7 mouse cellular contexts compared by ENCODE assay signal in the genomic region with DNA sequence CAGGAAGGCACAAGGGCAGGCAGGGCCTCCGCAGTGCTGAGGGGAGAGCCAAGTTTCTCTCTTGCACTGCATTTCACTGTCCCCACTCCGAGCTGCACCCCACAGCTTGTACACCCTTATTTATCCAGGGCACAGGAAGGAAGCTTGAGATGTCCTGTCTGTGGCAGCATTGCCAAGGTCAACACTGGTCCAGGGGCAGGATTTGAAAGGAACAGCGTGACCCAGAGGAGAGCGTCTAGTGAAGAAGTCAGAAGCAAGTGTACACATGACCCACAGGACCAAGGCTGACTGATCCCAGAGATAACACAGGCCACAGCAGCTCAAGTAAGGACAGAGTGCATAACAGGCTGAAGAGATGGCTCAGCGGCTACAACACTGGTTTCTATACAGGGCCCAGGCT. TPM values are rescaled to one million over a fixed set of nuclear protein-coding genes. Genes with fewer than 3 reads are reported as not detected.
DNase-seq lines count a peak whose midpoint lies in the region; ATAC-seq lines count a peak whose summit lies in the region.

No protein-coding gene starts in this region.

- peaks cover 66% of the 10 kb centered on the region for H3K36me3 ChIP-seq in kidney, embryonic 15.5 days

- DNase-seq in lung, adult 18-20 months, result peak; percentile 74 to 82
- no peak for DNase-seq in lung, postnatal 14 days
- peak; percentile 93 for DNase-seq in fat pad, adult 2 months (ENCODE audit: extremely low read depth, low read depth, low spot score)
- peak; percentile 77 for DNase-seq in lung, postnatal 25 days (ENCODE audit: low spot score)
- DNase-seq in frontal cortex, postnatal 10 days (ENCODE audit: low spot score in 2 of 2), result no peak
- DNase-seq in neural tube, embryonic 10.5 days (ENCODE audit: extremely low spot score, low spot score), result no peak

- no peak overlapping the region for H3K4me2 ChIP-seq in kidney, embryonic 15.5 days

- H3K27ac ChIP-seq in kidney, embryonic 15.5 days, result peak overlapping the region; percentile 52

- no peak for ATAC-seq in kidney, embryonic 15.5 days (replicated peaks; ENCODE audit: low FRiP score)

- peaks cover 20% of the 10 kb centered on the region; the same call in 1 of the 2 replicates for H3K4me1 ChIP-seq in kidney, embryonic 15.5 days

- 74% methylated on average over 5 of the region's 5 CpGs for WGBS in kidney, embryonic 15.5 days

- H3K9ac ChIP-seq in kidney, embryonic 15.5 days, result no peak overlapping the region

- peaks cover 4% of the 10 kb centered on the region; the same call in 1 of the 2 replicates for H3K9me3 ChIP-seq in kidney, embryonic 15.5 days (replicated peaks)

- no peak overlapping the region for H3K4me3 ChIP-seq in kidney, embryonic 15.5 days (replicated peaks)

- H3K27me3 ChIP-seq in kidney, embryonic 15.5 days, result no peaks in the 10 kb centered on the region

RNA-seq across cellular contexts. Expression of a gene that starts 32.3 kb away (rescaled TPM):
- 5.8 and 6.9 TPM in 2 replicates for polyA plus RNA-seq in kidney, embryonic 15.5 days (2015; fragmentation: Nextera tagmentation; extraction: Ambion mirVana)

RNA-seq across cellular contexts. Expression of a gene that starts 54.0 kb away (rescaled TPM):
- 39.7 and 43.9 TPM in 2 replicates for polyA plus RNA-seq in kidney, embryonic 15.5 days (2015; fragmentation: Nextera tagmentation; extraction: Ambion mirVana)

Comparison
In these comparisons a context has a peak if more than half of its experiments do, and no peak if none do; other contexts are left out.
1. DNase-seq: peak in lung, adult 18-20 months (2 of 2), fat pad, adult 2 months (single experiment) and lung, postnatal 25 days (single experiment); none in lung, postnatal 14 days (single experiment), frontal cortex, postnatal 10 days (0 of 2) and neural tube, embryonic 10.5 days (single experiment).